Mouse (Mus musculus) stomach, embryonic 16.5 days (tissue): ENCODE results near the gene Phf10. TPM values are rescaled to one million over a fixed set of nuclear protein-coding genes. Genes with fewer than 3 reads are reported as not detected.
"Not testable (repeated sequence)": the region's sequence is repeated elsewhere in the genome, so short reads cannot be mapped to it uniquely, and the experiment has no call there.

ENCODE experiments used
- ATAC-seq: fragments of 200-750 bp; cut with Nextera tagmentation; 2 replicates; pipeline ENCODE4 v1.8.0; 2017; ENCODE audit warnings: moderate number of reproducible peaks, moderate TSS enrichment; ENCODE audit not compliant: insufficient read depth, low FRiP score
- H3K27ac ChIP-seq: fragments of 300-500 bp; sonication (generic); 2 replicates; pipeline ENCODE4 v1.5.1; 2014; ENCODE audit warnings: low read length
- H3K27me3 ChIP-seq: fragments of 300-500 bp; sonication (generic); 2 replicates; pipeline ENCODE4 v1.6.1; 2014; ENCODE audit warnings: low read length, control low read depth, mixed read lengths; ENCODE audit not compliant: control insufficient read depth, insufficient read depth
- H3K36me3 ChIP-seq: fragments of 300-500 bp; sonication (generic); 2 replicates; pipeline ENCODE4 v1.6.1; 2014; ENCODE audit warnings: low read length; ENCODE audit not compliant: control insufficient read depth, insufficient read depth
- H3K4me1 ChIP-seq: fragments of 300-500 bp; sonication (generic); 2 replicates; pipeline ENCODE4 v1.6.1; 2014; ENCODE audit warnings: low read length, control low read depth, mixed read lengths; ENCODE audit not compliant: control insufficient read depth, insufficient read depth
- H3K4me2 ChIP-seq: fragments of 300-500 bp; sonication (generic); 2 replicates; pipeline ENCODE4 v1.6.1; 2014; ENCODE audit warnings: low read depth, low read length, mixed read lengths
- H3K4me3 ChIP-seq: fragments of 300-500 bp; sonication (generic); replicated peaks from 2 replicates; pipeline ENCODE4 v1.5.1; 2014; ENCODE audit warnings: mild to moderate bottlenecking, low read length
- H3K9ac ChIP-seq: fragments of 300-500 bp; sonication (generic); 2 replicates; pipeline ENCODE4 v1.6.1; 2014; ENCODE audit warnings: low read length
- H3K9me3 ChIP-seq: fragments of 300-500 bp; sonication (generic); replicated peaks from 2 replicates; pipeline ENCODE4 v1.6.1; 2016; ENCODE audit warnings: low read length, control low read depth; ENCODE audit not compliant: control insufficient read depth
- WGBS: fragments of 180-500 bp; shearing (Covaris S2); extraction: QIAGEN DNeasy Blood & Tissue Kit; methylation state at CpG from one replicate; pipeline ENCODE4 v1.1.7; 2014; 5-methylcytosine and 5-hydroxymethylcytosine counted together
- polyA plus RNA-seq: library from polyadenylated mRNA; unstranded; fragments of >200 nt; fragmentation: Nextera tagmentation; extraction: Ambion mirVana; gene quantifications from 2 replicates; pipeline ENCODE4 v1.2.1, GENCODE M21; 2015

Phf10 gene
- polyA plus RNA-seq, 1 experiment from 2014 or later, result 34.4 TPM

DNA sequence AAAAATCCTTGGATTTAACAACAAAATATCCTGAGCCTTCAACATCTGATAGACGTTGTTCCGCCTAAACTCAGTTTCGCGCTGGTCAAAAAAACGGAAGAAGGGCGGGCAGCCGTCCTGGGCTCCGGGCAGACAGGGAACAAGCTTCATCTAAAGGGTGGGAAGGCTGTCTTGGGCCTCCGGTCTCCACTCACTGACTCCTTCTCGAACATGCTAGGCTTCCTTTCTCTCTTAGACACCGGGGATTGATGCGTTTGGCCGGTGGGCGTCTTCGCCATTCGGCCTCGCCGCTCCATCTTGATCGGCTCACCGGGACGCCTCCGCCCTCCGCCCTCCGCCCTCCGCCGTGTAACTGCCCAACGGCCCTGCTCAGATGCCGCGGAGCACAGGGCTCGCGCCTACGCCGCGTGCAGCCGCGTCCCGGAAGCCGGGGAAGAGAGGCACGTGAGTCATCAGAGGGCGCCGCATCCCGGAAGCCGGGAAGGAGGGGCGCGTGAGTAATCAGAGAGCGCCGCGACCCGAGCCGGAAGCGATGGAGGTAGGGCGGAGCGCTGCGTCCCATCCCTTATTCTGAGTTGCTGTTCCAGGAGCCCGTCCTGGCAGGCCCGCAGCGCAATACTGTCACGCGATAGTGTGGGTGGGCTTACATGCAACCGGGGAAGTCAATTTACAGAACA is 17.4 kb upstream of the Phf10 start, which contains the start of the genes 9030025P20Rik and Gm3417:
Gene 9030025P20Rik, plus strand, starts transcription at position 107 of the 677 bp plus-strand sequence.
Gene Gm3417, minus strand, starts transcription at position 429 of the 677 bp plus-strand sequence.
- WGBS, result no CpG with 5 or more reads among the region's 60 CpGs
- not testable (repeated sequence) for H3K9me3 ChIP-seq, H3K27me3 ChIP-seq, H3K9ac ChIP-seq, H3K4me1 ChIP-seq, H3K27ac ChIP-seq, H3K36me3 ChIP-seq, H3K4me3 ChIP-seq
- H3K4me2 ChIP-seq, result peak within 1 kb of the TSS; percentile 31; the same call in 1 of the 2 replicates
- peak; percentile 99 for ATAC-seq

DNA sequence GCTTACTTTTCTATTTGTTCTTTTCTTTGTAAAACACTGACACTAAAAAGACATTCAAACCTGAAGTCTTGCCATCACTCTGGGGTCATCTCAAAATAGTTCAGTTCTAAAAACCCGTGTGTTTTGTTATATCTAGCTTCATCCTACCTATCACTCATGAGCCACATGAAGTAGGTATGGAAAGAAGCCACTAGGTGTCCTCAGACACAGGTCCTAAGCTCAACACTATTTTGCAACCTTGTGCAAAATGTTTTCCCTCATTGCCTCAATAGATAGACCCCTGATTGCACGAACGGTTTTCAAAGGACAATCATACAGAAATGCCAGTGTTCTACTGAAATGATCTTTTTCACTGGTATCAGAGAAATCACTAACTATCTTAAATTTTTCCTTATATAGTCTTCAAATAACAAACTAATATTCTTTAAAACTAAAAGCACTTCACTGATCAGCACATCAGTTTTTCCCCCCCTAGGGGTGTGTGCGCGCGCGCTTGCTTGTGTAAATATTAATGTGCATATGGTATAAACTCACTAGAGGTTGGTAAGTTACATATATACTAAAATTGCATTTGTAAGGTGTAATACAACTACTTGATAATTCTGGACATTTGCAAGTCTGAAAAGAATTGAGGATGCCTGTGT is 16.8 kb upstream of the Phf10 start:
- not testable (repeated sequence) for H3K4me1 ChIP-seq, H3K27ac ChIP-seq, H3K9ac ChIP-seq, H3K36me3 ChIP-seq, H3K4me3 ChIP-seq, ATAC-seq, H3K27me3 ChIP-seq, H3K9me3 ChIP-seq
- under 1% methylated on average over 4 of the region's 7 CpGs for WGBS
- H3K4me2 ChIP-seq, result peak overlapping the region; percentile 31; the same call in 1 of the 2 replicates

DNA sequence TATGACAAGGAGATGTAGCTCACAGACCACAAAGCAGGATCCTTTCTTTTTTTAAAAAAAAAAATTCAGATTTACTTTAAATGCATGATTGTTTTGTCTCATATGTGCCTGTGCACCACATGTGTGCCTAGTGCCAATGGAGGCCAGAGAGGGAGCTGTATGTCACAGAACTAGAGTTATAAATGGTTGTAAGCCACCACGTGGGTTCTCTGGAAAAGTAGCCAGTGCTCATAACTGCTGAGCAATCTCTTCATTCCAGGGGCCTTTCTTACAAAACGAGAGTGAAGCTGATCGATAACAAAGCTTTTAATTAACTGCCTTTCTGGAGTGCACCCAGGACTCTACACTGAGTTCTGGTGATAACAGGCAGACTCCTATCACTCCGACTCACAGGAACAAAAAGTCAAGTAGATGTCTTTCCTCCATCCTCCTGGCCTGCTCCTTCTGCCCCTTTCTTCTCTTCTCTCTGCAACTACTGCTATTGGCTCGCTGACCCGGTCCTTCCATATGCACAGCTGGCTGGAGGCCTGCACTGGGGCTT is 7.4 kb upstream of the Phf10 start:
- not testable (repeated sequence) for H3K9ac ChIP-seq, H3K4me2 ChIP-seq, H3K27me3 ChIP-seq, H3K9me3 ChIP-seq, H3K27ac ChIP-seq, ATAC-seq, H3K36me3 ChIP-seq, H3K4me3 ChIP-seq, H3K4me1 ChIP-seq
- WGBS, result no CpG with 5 or more reads among the region's 6 CpGs

DNA sequence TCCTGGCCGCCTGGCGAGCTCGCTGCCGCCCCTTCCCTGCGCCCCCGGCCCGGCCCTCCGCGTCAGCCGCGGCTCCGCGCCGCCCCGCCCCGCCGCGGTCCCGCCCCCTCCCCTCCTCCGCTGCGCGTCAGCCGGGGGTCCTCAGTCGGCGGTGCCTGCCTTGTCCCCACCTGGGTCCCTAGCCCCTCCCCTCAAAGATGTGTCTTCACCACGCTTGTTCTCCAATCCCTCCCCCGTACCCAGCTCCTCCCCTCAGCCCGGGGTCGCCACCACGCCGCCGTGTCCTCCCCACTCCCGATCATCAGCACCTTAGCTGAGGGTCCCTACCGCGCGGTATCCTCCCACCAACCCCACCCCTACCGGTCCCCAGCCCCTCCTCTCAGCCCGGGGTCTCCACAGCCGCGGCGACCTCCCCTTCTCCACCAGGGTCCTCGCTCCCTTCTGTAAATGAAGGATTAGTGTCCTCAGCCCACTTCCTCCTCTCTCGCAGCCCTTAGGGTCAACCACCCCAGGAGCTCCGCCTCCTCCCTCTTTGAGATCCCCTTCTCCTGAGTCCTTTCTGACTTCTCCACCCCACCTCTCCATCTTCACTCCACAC is 583 bp upstream of the Phf10 start:
- not testable (repeated sequence) for H3K9ac ChIP-seq, H3K4me1 ChIP-seq, H3K27ac ChIP-seq, H3K4me3 ChIP-seq, H3K9me3 ChIP-seq, H3K4me2 ChIP-seq, H3K36me3 ChIP-seq, H3K27me3 ChIP-seq
- WGBS, result no CpG with 5 or more reads among the region's 44 CpGs
- peak; percentile 91 for ATAC-seq

DNA sequence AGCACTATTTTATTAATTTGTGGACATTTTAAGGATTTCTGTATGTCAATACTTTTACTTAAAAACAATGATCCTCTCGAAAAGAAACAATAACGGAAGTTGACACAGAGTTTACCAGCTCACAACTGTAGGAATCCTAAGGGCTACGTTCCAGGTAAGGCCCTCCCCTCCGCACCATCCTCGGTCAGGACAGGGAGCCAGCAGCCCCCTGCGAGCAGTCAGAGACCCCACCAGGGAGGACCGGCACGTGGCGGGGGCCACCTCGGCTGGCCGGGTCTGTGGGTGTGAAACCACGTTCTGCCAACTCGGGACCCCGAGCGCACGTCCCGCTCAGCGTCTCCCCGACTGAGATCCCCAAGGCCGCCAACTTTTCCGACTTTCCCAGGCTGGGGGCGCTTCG is 553 bp downstream of the Phf10 start:
- peak overlapping the region; percentile 84 for H3K9ac ChIP-seq
- H3K9me3 ChIP-seq, result no peaks in the 10 kb centered on the region
- H3K4me2 ChIP-seq, result peak overlapping the region; percentile 80
- no peaks in the 10 kb centered on the region for H3K36me3 ChIP-seq
- no peak overlapping the region for H3K27ac ChIP-seq
- H3K4me1 ChIP-seq, result peaks cover 3% of the 10 kb centered on the region
- no peaks in the 10 kb centered on the region for H3K27me3 ChIP-seq
- ATAC-seq, result peak; percentile 3; the same call in 1 of the 2 replicates
- peak overlapping the region; percentile 78 for H3K4me3 ChIP-seq
- 0% methylated on average over 18 of the region's 23 CpGs for WGBS

DNA sequence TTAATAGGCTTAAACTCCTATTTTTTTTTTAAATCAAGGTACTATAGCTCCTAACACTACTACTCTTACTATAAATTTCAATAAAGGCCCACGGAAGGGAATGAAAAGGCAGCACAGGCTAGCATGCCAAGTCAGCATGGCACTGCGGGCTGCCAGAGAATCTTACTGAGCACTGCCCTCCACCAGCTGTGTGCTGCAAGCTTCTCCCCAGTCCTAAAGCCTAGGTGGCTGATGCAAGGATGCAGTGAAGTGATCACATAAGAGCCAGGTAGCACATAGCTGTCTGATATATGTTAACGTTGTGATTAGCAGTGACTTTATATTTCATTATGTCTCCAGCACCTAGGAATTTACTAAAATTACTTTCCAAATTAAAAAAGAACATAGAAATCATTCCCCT is 1.1 kb downstream of the Phf10 start:
- no peak for ATAC-seq
- Histone ChIP-seq H3K9ac (peak overlapping the region; percentile 65), H3K36me3 (no peaks in the 10 kb centered on the region), H3K4me3 (peak overlapping the region; percentile 39), H3K27me3 (no peaks in the 10 kb centered on the region), H3K27ac (no peak overlapping the region), H3K9me3 (no peaks in the 10 kb centered on the region), H3K4me1 (peaks cover 3% of the 10 kb centered on the region), H3K4me2 (peak overlapping the region; percentile 62)
- 22% methylated on average over 3 of the region's 3 CpGs for WGBS

DNA sequence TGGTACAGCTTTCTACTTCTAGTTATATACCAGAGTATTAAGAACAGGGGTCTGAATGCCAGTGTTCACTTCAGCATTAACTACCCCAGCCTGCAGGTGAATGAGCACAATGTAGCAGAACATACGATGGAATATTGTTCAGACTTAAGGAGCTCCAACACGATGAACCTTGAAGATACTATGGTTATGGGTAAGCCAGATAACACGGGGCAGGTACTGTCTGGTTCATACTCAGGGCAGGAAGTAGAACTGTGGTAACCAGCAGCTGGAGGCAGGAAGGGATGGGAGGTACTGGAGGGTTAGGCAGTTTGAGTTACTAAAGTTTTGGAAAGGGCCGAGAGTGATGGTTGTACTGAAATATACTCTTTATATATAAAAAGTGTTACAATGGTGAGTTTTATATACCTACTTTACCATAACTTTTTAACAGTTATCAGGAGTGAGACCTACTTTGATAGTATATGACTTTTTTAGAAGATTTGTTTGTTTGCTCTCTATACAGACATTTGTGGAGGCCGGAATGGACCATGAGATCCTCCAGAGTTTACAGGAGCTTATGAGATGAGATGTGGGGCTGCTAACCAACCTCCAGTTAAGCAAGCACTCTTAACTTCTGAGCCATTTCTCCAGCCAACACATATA is 2.3 kb downstream of the Phf10 start:
- no peak overlapping the region for H3K4me2 ChIP-seq
- no peaks in the 10 kb centered on the region for H3K9me3 ChIP-seq
- no peak overlapping the region for H3K9ac ChIP-seq
- H3K4me1 ChIP-seq, result peaks cover 3% of the 10 kb centered on the region
- 82% methylated on average over 5 of the region's 5 CpGs for WGBS
- H3K27me3 ChIP-seq, result no peaks in the 10 kb centered on the region
- no peak for ATAC-seq
- no peak overlapping the region for H3K4me3 ChIP-seq
- H3K27ac ChIP-seq, result no peak overlapping the region
- H3K36me3 ChIP-seq, result peaks cover 4% of the 10 kb centered on the region; the same call in 1 of the 2 replicates

DNA sequence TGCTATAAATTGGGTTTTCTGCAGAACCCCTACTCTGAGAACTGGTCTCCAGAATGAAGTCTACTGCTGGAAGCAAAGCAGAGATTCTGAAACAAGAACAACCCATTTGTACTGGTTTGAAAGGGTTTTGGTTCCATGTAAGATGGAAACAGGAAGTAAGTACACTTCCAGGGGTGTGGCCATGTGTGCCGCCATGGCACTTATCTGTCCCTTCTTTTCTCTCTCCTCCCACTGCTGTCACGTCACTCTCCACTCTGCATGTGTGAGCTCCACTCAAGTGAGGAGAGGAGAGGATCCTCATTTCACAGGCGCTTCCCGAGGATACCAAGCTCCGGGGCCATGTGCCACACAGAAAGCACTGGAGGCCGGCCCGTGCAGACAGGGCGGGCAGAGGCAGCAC is 7.6 kb downstream of the Phf10 start:
- Histone ChIP-seq H3K36me3 (peaks cover 15% of the 10 kb centered on the region), H3K9me3 (no peaks in the 10 kb centered on the region)

More for the DNA sequence above, 7.6 kb downstream of the Phf10 start:
- no peak overlapping the region for H3K9ac ChIP-seq
- 88% methylated on average over 8 of the region's 8 CpGs for WGBS
- H3K4me3 ChIP-seq, result no peak overlapping the region
- no peaks in the 10 kb centered on the region for H3K27me3 ChIP-seq
- H3K4me2 ChIP-seq, result no peak overlapping the region
- no peak overlapping the region for H3K27ac ChIP-seq
- ATAC-seq, result no peak
- no peaks in the 10 kb centered on the region for H3K4me1 ChIP-seq
